Mouse (Mus musculus): Measurements from ENCODE around the gene Dhx32.

Dhx32 gene

GRCm38 (mm10) chr7:133683626-133684025 lies 98.9 kb downstream of the Dhx32 start:
- in situ Hi-C loops (cut with MboI; ENCODE audit: unreplicated experiment in 2 of 2), result loop anchor here (5.0 to 25.0 kb wide), 2 partner anchors 34 to 1804 kb away; no protein-coding TSS in a partner anchor

- in situ Hi-C loops (cut with MboI; ENCODE audit: unreplicated experiment in 2 of 2), result loop anchor here (5.0 to 25.0 kb wide), 2 partner anchors 37 to 1807 kb away; no protein-coding TSS in a partner anchor
Measured at GRCm38 (mm10) chr7:133679961-133680360, 102.6 kb downstream of the Dhx32 start, which contains the start of gene Mmp21. Gene Mmp21, minus strand, starts transcription at chr7:133680061.

- in situ Hi-C loops (cut with MboI; ENCODE audit: unreplicated experiment in 2 of 2), result loop anchor here in 1 of 2 experiments (25.0 kb wide), 1 partner anchor 1808 kb away; no protein-coding TSS in a partner anchor
Measured at GRCm38 (mm10) chr7:133679439-133679838, 103.1 kb downstream of the Dhx32 start.

- in situ Hi-C loops (cut with MboI; ENCODE audit: unreplicated experiment in 2 of 2), result loop anchor here in 1 of 2 experiments (25.0 kb wide), 1 partner anchor 1809 kb away; no protein-coding TSS in a partner anchor
Measured at GRCm38 (mm10) chr7:133678716-133679115, 103.8 kb downstream of the Dhx32 start.

GRCm38 (mm10) chr7:133676002-133676401 lies 106.5 kb downstream of the Dhx32 start:
- in situ Hi-C loops (cut with MboI; ENCODE audit: unreplicated experiment in 2 of 2), result loop anchor here in 1 of 2 experiments (25.0 kb wide), 1 partner anchor 1811 kb away; no protein-coding TSS in a partner anchor

Data from v-Abl transformed pro-B cells (cell line).